Mouse (Mus musculus) urinary bladder, adult 18-20 months (tissue): Measurements from ENCODE around the gene Cdh1.
"Not testable (repeated sequence)": the region's sequence is repeated elsewhere in the genome, so short reads cannot be mapped to it uniquely, and the experiment has no call there.

ENCODE experiments used
- DNase-seq, 2 experiments: peaks; one replicate each; pipeline ENCODE4 v3.0.0; 2022; ENCODE audit warnings: low spot score in 2 of 2, mixed read lengths in 2 of 2

Cdh1 gene

GRCm38 (mm10) chr8:106592458-106592857 lies 10.7 kb upstream of the Cdh1 start:
- no peak for DNase-seq

DNA sequence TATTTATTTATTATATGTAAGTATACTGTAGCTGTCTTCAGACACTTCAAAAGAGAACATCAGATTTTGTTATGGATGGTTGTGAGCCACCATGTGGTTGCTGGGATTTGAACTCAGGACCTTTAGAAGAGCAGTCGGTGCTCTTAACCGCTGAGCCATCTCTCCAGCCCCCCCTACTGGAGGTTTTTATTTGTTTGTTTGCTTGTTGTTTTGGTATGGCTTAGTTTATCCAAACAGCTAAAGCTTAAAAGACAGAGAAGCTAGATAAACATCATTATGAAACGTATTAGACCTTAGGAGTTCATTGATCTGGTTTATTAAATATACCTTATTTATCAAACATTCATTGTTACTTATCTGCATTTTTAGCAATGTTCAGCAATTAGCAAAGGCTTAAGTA lies 7.5 kb upstream of the Cdh1 start:
- DNase-seq = not testable (repeated sequence)

DNA sequence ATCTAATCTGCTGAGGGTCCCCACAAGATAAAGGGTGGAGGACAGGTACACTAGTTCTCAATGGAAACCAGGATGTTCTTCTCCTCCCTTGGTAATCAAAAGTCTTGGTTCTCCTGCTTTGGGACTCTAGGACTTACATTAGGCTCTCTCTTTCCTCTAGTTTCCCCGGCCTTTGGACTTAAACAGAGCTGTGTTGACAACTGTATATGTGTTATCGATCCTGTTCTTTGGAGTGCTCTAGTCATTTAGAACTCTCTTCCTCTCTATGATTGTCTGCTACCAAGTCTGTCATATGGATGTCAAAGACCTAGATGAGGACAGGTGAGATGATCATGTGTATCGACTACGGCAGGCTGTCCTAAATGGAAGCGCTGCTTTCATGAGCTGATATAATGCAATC lies 6.1 kb upstream of the Cdh1 start:
- DNase-seq = no peak

DNA sequence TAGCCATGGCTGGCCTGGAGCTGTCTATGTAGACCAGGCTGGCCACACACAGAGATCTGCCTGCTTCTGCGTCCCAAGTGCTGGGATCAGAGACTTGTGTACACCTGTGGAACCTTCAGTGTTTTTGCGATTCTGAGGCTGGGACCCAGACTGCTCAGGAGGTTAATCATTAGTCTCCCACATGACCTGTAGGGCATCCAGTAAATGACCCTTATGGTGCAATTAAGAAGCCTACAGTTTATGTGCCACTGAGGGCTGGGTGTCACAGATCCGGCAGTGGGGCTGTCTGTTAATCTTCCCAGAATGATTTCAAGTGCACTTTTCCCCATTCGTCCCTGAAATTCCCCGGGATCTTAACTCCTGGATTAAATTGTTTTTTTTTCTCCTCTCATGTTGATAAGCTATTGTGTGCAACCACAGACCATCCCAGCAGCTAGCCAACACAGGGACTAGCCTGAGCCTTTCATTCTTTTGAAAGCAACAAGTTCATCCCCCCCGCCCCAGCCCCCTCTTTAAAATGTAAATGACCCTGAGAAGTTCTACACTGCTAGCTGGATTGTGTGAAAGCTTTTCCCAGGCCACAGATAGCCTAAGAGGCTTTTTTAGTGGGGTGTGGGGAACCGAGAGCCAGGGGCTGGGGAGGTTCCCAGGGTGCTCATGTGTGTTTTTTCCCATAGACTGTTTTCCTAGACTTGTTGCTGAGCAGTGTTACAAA lies 3.7 kb upstream of the Cdh1 start:
- DNase-seq = no peak

GRCm38 (mm10) chr8:106603933-106604332 lies 782 bp downstream of the Cdh1 start:
- DNase-seq = no peak

- DNase-seq = no peak
Observed at GRCm38 (mm10) chr8:106605657-106606056, 2.5 kb downstream of the Cdh1 start.

- DNase-seq = no peak
Observed at GRCm38 (mm10) chr8:106606121-106606520, 3.0 kb downstream of the Cdh1 start.

GRCm38 (mm10) chr8:106606601-106607145 lies 3.5 kb downstream of the Cdh1 start:
- no peak for DNase-seq

DNA sequence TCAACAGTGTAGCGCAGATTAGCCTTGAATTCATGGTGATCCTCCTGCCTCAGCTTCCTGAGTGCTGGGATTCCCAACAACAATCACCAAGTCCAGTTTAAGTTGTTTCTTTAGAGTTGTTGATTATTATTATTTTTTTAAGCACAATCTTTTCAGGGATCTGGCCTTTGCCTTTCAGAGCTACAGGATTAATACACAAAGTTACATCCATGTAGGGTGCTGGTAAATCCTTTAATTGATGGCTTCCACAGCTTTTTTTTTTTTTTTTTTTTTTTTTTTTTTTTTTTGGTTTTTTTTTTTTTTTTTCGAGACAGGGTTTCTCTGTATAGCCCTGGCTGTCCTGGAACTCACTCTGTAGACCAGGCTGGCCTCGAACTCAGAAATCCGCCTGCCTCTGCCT lies 4.6 kb downstream of the Cdh1 start:
- not testable (repeated sequence) for DNase-seq

- DNase-seq = no peak
Observed at GRCm38 (mm10) chr8:106608425-106608824, 5.3 kb downstream of the Cdh1 start.

GRCm38 (mm10) chr8:106609076-106609903 lies 6.1 kb downstream of the Cdh1 start:
- DNase-seq = no peak

DNA sequence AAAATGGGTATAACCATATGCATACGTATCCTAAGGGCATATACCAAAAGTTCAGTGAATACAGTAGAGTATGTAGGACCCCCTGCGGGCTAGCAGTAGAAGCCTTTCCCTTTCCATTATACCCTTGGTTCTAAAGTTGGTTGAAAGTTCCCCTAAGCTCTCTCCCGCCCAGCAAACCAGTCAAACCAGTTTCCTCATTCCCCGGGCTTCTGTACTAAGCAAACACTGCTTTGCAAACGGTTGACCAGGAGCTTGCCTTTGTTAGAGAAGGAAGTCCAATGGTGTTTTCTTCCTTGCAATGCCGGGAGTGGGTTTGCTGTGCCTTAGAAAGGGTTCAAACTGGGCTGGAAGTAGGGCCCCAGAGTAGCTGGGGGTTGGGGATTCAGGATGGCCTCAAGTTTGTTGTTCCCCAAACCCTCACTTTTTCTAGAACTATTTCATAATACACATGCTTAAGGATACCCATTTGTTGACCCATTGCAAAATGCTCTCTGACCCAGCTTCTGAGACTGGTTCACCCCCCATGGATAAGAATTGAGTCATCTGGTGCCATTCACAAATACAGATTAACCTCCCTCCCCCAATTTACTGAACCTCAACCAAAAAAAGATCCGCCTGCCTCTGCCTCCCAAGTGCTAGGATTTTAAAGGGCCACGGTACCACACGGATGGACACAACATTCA lies 7.9 kb downstream of the Cdh1 start:
- DNase-seq = peak in 1 of 2 experiments; percentile 69

GRCm38 (mm10) chr8:106612047-106612446 lies 8.9 kb downstream of the Cdh1 start:
- DNase-seq = no peak

- no peak for DNase-seq
Observed at GRCm38 (mm10) chr8:106614704-106615103, 11.6 kb downstream of the Cdh1 start.

DNA sequence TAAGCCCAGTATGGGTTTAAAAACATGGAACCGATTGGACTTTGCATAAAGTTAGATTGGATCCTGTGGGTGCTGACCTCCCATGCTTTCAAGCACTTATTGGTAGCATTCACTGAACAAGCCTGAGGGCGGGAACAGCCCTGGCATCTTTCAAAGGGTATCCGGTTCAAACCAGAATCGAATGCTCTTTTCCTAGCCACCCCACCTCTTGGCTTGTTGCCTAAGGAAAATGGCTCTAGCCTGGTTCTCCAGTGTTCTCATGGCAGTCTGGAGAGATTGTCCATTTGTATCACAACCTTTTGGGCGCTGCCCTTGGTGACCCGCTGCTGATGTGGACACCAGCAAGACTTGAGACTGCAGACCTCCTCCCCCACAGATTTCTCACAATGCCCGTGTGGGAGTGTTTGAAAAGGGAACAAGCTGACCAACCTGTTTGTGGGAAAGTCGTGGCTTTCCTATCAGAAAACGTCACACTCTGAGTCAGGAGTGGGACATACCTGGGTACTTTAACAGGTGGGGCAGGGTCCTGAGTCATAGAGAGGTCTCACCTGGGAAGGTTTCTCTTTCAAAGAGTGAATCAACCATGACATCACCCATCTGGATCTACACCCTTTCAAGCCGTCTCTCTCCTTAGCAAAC lies 12.6 kb downstream of the Cdh1 start:
- DNase-seq = peak in 1 of 2 experiments; percentile 31

- DNase-seq = no peak
Observed at GRCm38 (mm10) chr8:106616679-106617078, 13.5 kb downstream of the Cdh1 start.

GRCm38 (mm10) chr8:106617196-106617595 lies 14.0 kb downstream of the Cdh1 start:
- no peak for DNase-seq

GRCm38 (mm10) chr8:106617865-106618264 lies 14.7 kb downstream of the Cdh1 start:
- DNase-seq = no peak

DNA sequence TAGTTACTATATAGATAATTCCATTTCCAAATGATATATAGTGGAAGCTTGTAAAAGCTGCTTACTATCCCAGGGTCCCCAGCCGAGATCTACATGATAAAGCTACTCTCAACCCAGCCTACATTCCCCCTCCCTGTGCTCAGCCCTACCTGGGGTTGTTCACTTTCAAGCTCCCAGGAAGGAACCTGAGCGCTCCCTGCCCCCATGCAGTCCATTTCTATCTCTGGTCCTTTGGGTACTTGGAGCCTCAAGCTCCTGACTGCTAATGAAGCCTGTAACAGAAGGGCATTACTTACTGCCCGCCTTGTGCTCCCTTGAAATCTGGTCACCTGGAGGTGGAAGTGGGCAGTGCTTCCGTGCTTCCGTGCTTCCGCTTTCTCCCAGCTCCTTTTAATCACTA lies 15.2 kb downstream of the Cdh1 start:
- no peak for DNase-seq

DNA sequence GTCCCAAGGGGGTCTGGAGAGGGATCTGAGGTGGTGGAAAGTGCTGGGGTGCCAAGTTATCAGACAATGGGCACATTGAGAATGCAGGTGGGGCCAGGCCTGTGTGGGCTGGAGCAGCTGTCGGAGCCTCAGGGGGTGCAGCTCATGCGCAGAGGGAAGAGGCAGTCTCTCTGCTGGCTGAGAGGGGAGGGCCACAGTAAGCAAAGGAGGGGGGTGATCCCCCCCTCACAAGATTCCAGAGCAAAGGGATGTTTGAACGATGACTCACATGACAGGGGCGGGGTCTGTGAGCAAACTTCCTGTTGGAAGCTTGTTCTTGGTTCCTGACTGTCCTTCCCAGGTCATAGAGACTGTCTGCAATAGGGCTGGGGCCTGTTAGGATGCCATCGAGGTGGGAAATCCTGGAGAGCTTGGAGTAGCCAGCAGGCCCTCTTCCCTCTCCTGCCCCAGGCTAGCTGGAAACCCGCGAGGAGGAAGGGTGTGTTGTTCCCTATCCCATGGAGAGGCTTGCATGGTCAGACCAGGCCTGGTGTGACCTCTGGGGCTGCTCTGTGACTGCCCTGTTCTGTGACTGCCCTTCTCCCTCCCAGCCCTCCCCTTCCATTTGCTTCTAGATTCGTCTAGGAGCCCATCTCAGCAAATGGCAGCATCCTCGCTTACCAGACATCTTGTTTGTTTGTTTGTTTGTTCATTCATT lies 16.5 kb downstream of the Cdh1 start:
- DNase-seq = peak; percentile 46 to 62

GRCm38 (mm10) chr8:106620488-106620887 lies 17.3 kb downstream of the Cdh1 start:
- DNase-seq = no peak
